In the genomic region with DNA sequence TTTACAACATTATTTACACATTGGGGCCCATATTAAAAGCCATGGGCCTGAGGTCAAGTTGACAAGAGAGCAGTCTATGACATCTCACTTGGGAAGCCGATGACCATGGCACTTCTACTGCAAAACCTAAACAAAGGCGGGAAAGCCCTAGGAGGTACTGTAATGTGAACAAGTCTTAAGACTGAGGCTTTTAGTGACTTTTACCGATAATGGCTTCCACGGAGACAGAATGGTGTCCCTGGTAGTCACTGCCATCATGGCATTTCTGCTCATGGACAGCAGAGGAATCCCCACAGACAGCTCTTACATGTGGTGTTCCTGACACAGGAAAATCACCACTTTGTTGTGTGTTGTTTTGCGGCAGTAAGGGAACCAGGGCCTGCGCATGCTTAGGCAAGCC, we compare ENCODE assay signal across 22 mouse cellular contexts. TPM values are rescaled to one million over a fixed set of nuclear protein-coding genes. Genes with fewer than 3 reads are reported as not detected.
A peak's percentile ranks its signal among the peaks of the same experiment; 100 is the strongest.
DNase-seq lines count a peak whose midpoint lies in the region; ATAC-seq lines count a peak whose summit lies in the region.
"Had no signal": no experiment of that assay in that cellular context is flagged by ENCODE, and none has a peak within 500 bp of the region (broad histone marks: within the 10 kb centered on the region; RNA-seq: fewer than 3 reads in every experiment).

No protein-coding gene starts in this region.

- no peak overlapping the region for H3K4me3 ChIP-seq in midbrain, embryonic 11.5 days (ENCODE audit: low read depth, low read length)
- H3K4me3 ChIP-seq in midbrain, embryonic 10.5 days = no peak overlapping the region
- H3K4me3 ChIP-seq in liver, embryonic 12.5 days = no peak overlapping the region
- H3K4me3 ChIP-seq in forebrain, embryonic 15.5 days = no peak overlapping the region
- H3K4me3 ChIP-seq: embryonic facial prominence, embryonic 15.5 days; heart, embryonic 15.5 days; layer of hippocampus, adult 2 months; limb, embryonic 12.5 days had no signal

- no peak overlapping the region for H3K4me2 ChIP-seq in midbrain, embryonic 11.5 days
- peak overlapping the region; percentile 54 for H3K4me2 ChIP-seq in liver, embryonic 12.5 days
- H3K4me2 ChIP-seq in forebrain, embryonic 15.5 days (replicated peaks) = no peak overlapping the region
- H3K4me2 ChIP-seq: embryonic facial prominence, embryonic 15.5 days; heart, embryonic 15.5 days; limb, embryonic 12.5 days had no signal

- peak; percentile 61 for DNase-seq in midbrain, embryonic 11.5 days (ENCODE audit: low spot score, missing footprints)
- DNase-seq in midbrain, embryonic 10.5 days (ENCODE audit: low spot score) = no peak
- DNase-seq in thymus, postnatal 4 days = no peak
- DNase-seq: adrenal gland, postnatal 14 days; cerebellum, adult 8-10 months; cerebellum, postnatal 36 days; kidney, postnatal 25 days; layer of hippocampus, postnatal 36 days; lung, adult 2 months; right cerebral cortex, adult 18-20 months; thymus, adult 2 months had no signal

- H3K4me1 ChIP-seq in midbrain, embryonic 11.5 days (ENCODE audit: control insufficient read depth, insufficient read depth, low read length) = no peaks in the 10 kb centered on the region
- no peaks in the 10 kb centered on the region for H3K4me1 ChIP-seq in midbrain, embryonic 10.5 days
- H3K4me1 ChIP-seq in liver, embryonic 12.5 days = peaks cover 35% of the 10 kb centered on the region
- H3K4me1 ChIP-seq in forebrain, embryonic 15.5 days = no peaks in the 10 kb centered on the region
- H3K4me1 ChIP-seq: embryonic facial prominence, embryonic 15.5 days; limb, embryonic 12.5 days had no signal

- peaks cover 5% of the 10 kb centered on the region; the same call in 1 of the 2 replicates for H3K36me3 ChIP-seq in midbrain, embryonic 11.5 days (ENCODE audit: control insufficient read depth, insufficient read depth, low read length)
- H3K36me3 ChIP-seq in midbrain, embryonic 10.5 days = peaks cover 63% of the 10 kb centered on the region
- H3K36me3 ChIP-seq in liver, embryonic 12.5 days = peaks cover 58% of the 10 kb centered on the region
- peaks cover 26% of the 10 kb centered on the region for H3K36me3 ChIP-seq in forebrain, embryonic 15.5 days

- whole genome bisulfite sequencing in midbrain, embryonic 11.5 days = 92% methylated on average over 6 of the region's 6 CpGs
- 94% methylated on average over 6 of the region's 6 CpGs for WGBS in midbrain, embryonic 10.5 days
- WGBS in liver, embryonic 12.5 days (ENCODE audit: insufficient replicate concordance) = 73% methylated on average over 6 of the region's 6 CpGs
- whole genome bisulfite sequencing in forebrain, embryonic 15.5 days = 96% methylated on average over 6 of the region's 6 CpGs

- no peak overlapping the region for H3K27ac ChIP-seq in midbrain, embryonic 11.5 days (ENCODE audit: low read depth, low read length)
- no peak overlapping the region for H3K27ac ChIP-seq in midbrain, embryonic 10.5 days (replicated peaks)
- peak overlapping the region; percentile 92 for H3K27ac ChIP-seq in liver, embryonic 12.5 days
- H3K27ac ChIP-seq in forebrain, embryonic 15.5 days (replicated peaks) = no peak overlapping the region
- H3K27ac ChIP-seq: embryonic facial prominence, embryonic 15.5 days; heart, embryonic 15.5 days; hindbrain, postnatal 0 days; layer of hippocampus, adult 2 months; limb, embryonic 12.5 days; stomach, postnatal 0 days had no signal

- no peak for ATAC-seq in midbrain, embryonic 11.5 days (ENCODE audit: low FRiP score)
- peak; percentile 40 for ATAC-seq in erythroblast, adult 5-6 weeks (replicated peaks; ENCODE audit: low FRiP score, poor library complexity, severe bottlenecking)
- peak; percentile 31 for ATAC-seq in liver, embryonic 12.5 days
- ATAC-seq in megakaryocyte progenitor cell, adult 5-6 weeks (replicated peaks; ENCODE audit: poor library complexity) = 0 out of 2 replicates have a peak, but pooled peaks have one; percentile 3
- no peak for ATAC-seq in forebrain, embryonic 15.5 days (replicated peaks)
- ATAC-seq: hindbrain, postnatal 0 days; intestine, postnatal 0 days had no signal

- H3K9me3 ChIP-seq in midbrain, embryonic 11.5 days (ENCODE audit: control insufficient read depth, low read length) = no peaks in the 10 kb centered on the region
- no peaks in the 10 kb centered on the region; the same call in 1 of the 2 replicates for H3K9me3 ChIP-seq in midbrain, embryonic 10.5 days (replicated peaks)
- peaks cover 4% of the 10 kb centered on the region; the same call in 1 of the 2 replicates for H3K9me3 ChIP-seq in liver, embryonic 12.5 days (replicated peaks)
- no peaks in the 10 kb centered on the region for H3K9me3 ChIP-seq in forebrain, embryonic 15.5 days
- H3K9me3 ChIP-seq: embryonic facial prominence, embryonic 15.5 days; heart, embryonic 15.5 days had no signal

- no peaks in the 10 kb centered on the region for H3K27me3 ChIP-seq in midbrain, embryonic 11.5 days (ENCODE audit: control insufficient read depth, insufficient read depth, low read length)
- H3K27me3 ChIP-seq in midbrain, embryonic 10.5 days (ENCODE audit: low read depth, poor library complexity, severe bottlenecking) = no peaks in the 10 kb centered on the region
- H3K27me3 ChIP-seq in liver, embryonic 12.5 days (replicated peaks) = no peaks in the 10 kb centered on the region
- H3K27me3 ChIP-seq in forebrain, embryonic 15.5 days = no peaks in the 10 kb centered on the region
- H3K27me3 ChIP-seq: embryonic facial prominence, embryonic 15.5 days; heart, embryonic 15.5 days; limb, embryonic 12.5 days had no signal

- H3K9ac ChIP-seq in midbrain, embryonic 11.5 days (ENCODE audit: low read length) = no peak overlapping the region
- peak overlapping the region; percentile 42; the same call in 1 of the 2 replicates for H3K9ac ChIP-seq in liver, embryonic 12.5 days
- H3K9ac ChIP-seq in forebrain, embryonic 15.5 days (replicated peaks) = no peak overlapping the region
- H3K9ac ChIP-seq: embryonic facial prominence, embryonic 15.5 days; heart, embryonic 15.5 days; limb, embryonic 12.5 days had no signal

RNA-seq across cellular contexts. Expression of gene Wdhd1, which starts 35.6 kb away (rescaled TPM):
- polyA plus RNA-seq in midbrain, embryonic 11.5 days (2014; fragmentation: Nextera tagmentation; extraction: Ambion mirVana) = 47.3 and 48.1 TPM in 2 replicates
- polyA plus RNA-seq in midbrain, embryonic 10.5 days (2016; fragmentation: Nextera tagmentation; extraction: Ambion mirVana) = 55.8 and 57.6 TPM in 2 replicates
- 40.3 and 52.7 TPM in 2 replicates for total RNA-seq in erythroblast, adult 5-6 weeks (2015; ENCODE audit: low replicate concordance)
- total RNA-seq in erythroblast, adult 5-6 weeks (2017; ENCODE audit: low replicate concordance) = 82.9 and 164 TPM in 2 replicates
- 58.1 and 58.9 TPM in 2 replicates for polyA plus RNA-seq in liver, embryonic 12.5 days (2016; fragmentation: Nextera tagmentation; extraction: Ambion mirVana)
- 48.8 and 58.1 TPM in 2 replicates for total RNA-seq in megakaryocyte progenitor cell, adult 5-6 weeks (2015)
- total RNA-seq in megakaryocyte progenitor cell, adult 5-6 weeks (2017) = 105 and 152 TPM in 2 replicates
- polyA plus RNA-seq in forebrain, embryonic 15.5 days (2015; fragmentation: Nextera tagmentation; extraction: Ambion mirVana) = 17.7 and 19.9 TPM in 2 replicates

RNA-seq across cellular contexts. Expression of gene Socs4, which starts 35.7 kb away (rescaled TPM):
- 5.8 and 8.3 TPM in 2 replicates for polyA plus RNA-seq in midbrain, embryonic 11.5 days (2014; fragmentation: Nextera tagmentation; extraction: Ambion mirVana)
- polyA plus RNA-seq in midbrain, embryonic 10.5 days (2016; fragmentation: Nextera tagmentation; extraction: Ambion mirVana) = 3.3 and 4.6 TPM in 2 replicates
- 17.3 and 23.4 TPM in 2 replicates for total RNA-seq in erythroblast, adult 5-6 weeks (2015; ENCODE audit: low replicate concordance)
- total RNA-seq in erythroblast, adult 5-6 weeks (2017; ENCODE audit: low replicate concordance) = 18.7 and 20.9 TPM in 2 replicates
- 3.0 and 4.3 TPM in 2 replicates for polyA plus RNA-seq in liver, embryonic 12.5 days (2016; fragmentation: Nextera tagmentation; extraction: Ambion mirVana)
- 22.5 and 24.1 TPM in 2 replicates for total RNA-seq in megakaryocyte progenitor cell, adult 5-6 weeks (2015)
- total RNA-seq in megakaryocyte progenitor cell, adult 5-6 weeks (2017) = 16.1 and 34.4 TPM in 2 replicates
- polyA plus RNA-seq in forebrain, embryonic 15.5 days (2015; fragmentation: Nextera tagmentation; extraction: Ambion mirVana) = 3.1 and 3.6 TPM in 2 replicates

RNA-seq across cellular contexts. Expression of gene Gch1, which starts 51.8 kb away (rescaled TPM):
- 2.1 and 2.9 TPM in 2 replicates for polyA plus RNA-seq in midbrain, embryonic 11.5 days (2014; fragmentation: Nextera tagmentation; extraction: Ambion mirVana)
- 1.4 and 2.2 TPM in 2 replicates for polyA plus RNA-seq in midbrain, embryonic 10.5 days (2016; fragmentation: Nextera tagmentation; extraction: Ambion mirVana)
- total RNA-seq in erythroblast, adult 5-6 weeks (2015; ENCODE audit: low replicate concordance) = 131 and 161 TPM in 2 replicates
- total RNA-seq in erythroblast, adult 5-6 weeks (2017; ENCODE audit: low replicate concordance) = 125 and 166 TPM in 2 replicates
- 3.4 and 3.7 TPM in 2 replicates for polyA plus RNA-seq in liver, embryonic 12.5 days (2016; fragmentation: Nextera tagmentation; extraction: Ambion mirVana)
- total RNA-seq in megakaryocyte progenitor cell, adult 5-6 weeks (2015) = 1.9 and 2.6 TPM in 2 replicates
- total RNA-seq in megakaryocyte progenitor cell, adult 5-6 weeks (2017) = 1.7 TPM in 2 replicates
- 1.7 and 2.3 TPM in 2 replicates for polyA plus RNA-seq in forebrain, embryonic 15.5 days (2015; fragmentation: Nextera tagmentation; extraction: Ambion mirVana)

RNA-seq across cellular contexts. Expression of gene Mapk1ip1l, which starts 57.0 kb away (rescaled TPM):
- polyA plus RNA-seq in midbrain, embryonic 11.5 days (2014; fragmentation: Nextera tagmentation; extraction: Ambion mirVana) = 91.0 and 97.6 TPM in 2 replicates
- 99.6 and 101 TPM in 2 replicates for polyA plus RNA-seq in midbrain, embryonic 10.5 days (2016; fragmentation: Nextera tagmentation; extraction: Ambion mirVana)
- 32.5 and 38.9 TPM in 2 replicates for total RNA-seq in erythroblast, adult 5-6 weeks (2015; ENCODE audit: low replicate concordance)
- total RNA-seq in erythroblast, adult 5-6 weeks (2017; ENCODE audit: low replicate concordance) = 30.4 and 38.1 TPM in 2 replicates
- polyA plus RNA-seq in liver, embryonic 12.5 days (2016; fragmentation: Nextera tagmentation; extraction: Ambion mirVana) = 45.1 and 49.6 TPM in 2 replicates
- 76.4 and 79.4 TPM in 2 replicates for total RNA-seq in megakaryocyte progenitor cell, adult 5-6 weeks (2015)
- 40.0 and 56.4 TPM in 2 replicates for total RNA-seq in megakaryocyte progenitor cell, adult 5-6 weeks (2017)
- 58.8 and 59.7 TPM in 2 replicates for polyA plus RNA-seq in forebrain, embryonic 15.5 days (2015; fragmentation: Nextera tagmentation; extraction: Ambion mirVana)

Comparison
In these comparisons a context has a peak if more than half of its experiments do, and no peak if none do; other contexts are left out.
1. ATAC-seq: peak in erythroblast, adult 5-6 weeks (single experiment), liver, embryonic 12.5 days (single experiment) and megakaryocyte progenitor cell, adult 5-6 weeks (single experiment); none in midbrain, embryonic 11.5 days (single experiment) and forebrain, embryonic 15.5 days (single experiment).